Mouse (Mus musculus): ENCODE results near the gene Pou2af1. TPM values are rescaled to one million over a fixed set of nuclear protein-coding genes. Genes with fewer than 3 reads are reported as not detected.

The Pou2af1 gene
- total RNA-seq, 1 experiment from 2014 or later: 296 TPM

Other genes starting within 250 kb of the Pou2af1 start
- gene Sik2, start 204.6 kb upstream of the Pou2af1 start, total RNA-seq (2017): 31.4 and 33.9 TPM in 2 replicates
- gene Btg4, start 152.8 kb upstream of the Pou2af1 start, total RNA-seq (2017): not detected in 2 replicates
- 0.86 and 1.4 TPM in 2 replicates for gene Layn, start 136.6 kb upstream of the Pou2af1 start, total RNA-seq (2017)
- gene 4833427G06Rik, start 111.6 kb upstream of the Pou2af1 start, total RNA-seq (2017): not detected in 2 replicates
- gene Gm32742, start 48.2 kb upstream of the Pou2af1 start, total RNA-seq (2017): not detected in 2 replicates
- not detected in 2 replicates for gene Colca2, start 64.9 kb downstream of the Pou2af1 start, total RNA-seq (2017)
- not detected in 2 replicates for gene 1810046K07Rik, start 115.2 kb downstream of the Pou2af1 start, total RNA-seq (2017)